Mouse (Mus musculus): ENCODE data around the gene Olfr750. TPM values are rescaled to one million over a fixed set of nuclear protein-coding genes. Genes with fewer than 3 reads are reported as not detected.

The Olfr750 gene
- polyA plus RNA-seq, 1 experiment from 2014 or later = 0.03 TPM

Other genes starting within 250 kb of the Olfr750 start
- gene Tep1, start 203.9 kb downstream of the Olfr750 start, polyA plus RNA-seq (2015; fragmentation: Nextera tagmentation; extraction: Ambion mirVana) = 3.5 and 5.7 TPM in 2 replicates
- gene Klhl33, start 176.9 kb downstream of the Olfr750 start, polyA plus RNA-seq (2015; fragmentation: Nextera tagmentation; extraction: Ambion mirVana) = 0.08 and 0.10 TPM in 2 replicates
- gene Osgep, start 149.5 kb downstream of the Olfr750 start, polyA plus RNA-seq (2015; fragmentation: Nextera tagmentation; extraction: Ambion mirVana) = 177 and 184 TPM in 2 replicates
- 286 and 290 TPM in 2 replicates for gene Apex1, start 149.5 kb downstream of the Olfr750 start, polyA plus RNA-seq (2015; fragmentation: Nextera tagmentation; extraction: Ambion mirVana)
- 46.8 and 47.4 TPM in 2 replicates for gene Pip4p1, start 143.6 kb downstream of the Olfr750 start, polyA plus RNA-seq (2015; fragmentation: Nextera tagmentation; extraction: Ambion mirVana)
- gene Pnp, start 143.4 kb downstream of the Olfr750 start, polyA plus RNA-seq (2015; fragmentation: Nextera tagmentation; extraction: Ambion mirVana) = 51.6 and 56.9 TPM in 2 replicates
- not detected in 2 replicates for gene Gm49342, start 129.9 kb downstream of the Olfr750 start, polyA plus RNA-seq (2015; fragmentation: Nextera tagmentation; extraction: Ambion mirVana)
- 0.37 and 0.42 TPM in 2 replicates for gene Pnp2, start 118.4 kb downstream of the Olfr750 start, polyA plus RNA-seq (2015; fragmentation: Nextera tagmentation; extraction: Ambion mirVana)
- 0.17 TPM in 1 of 2 replicates, not detected in the other for gene Rnase10, start 66.7 kb downstream of the Olfr750 start, polyA plus RNA-seq (2015; fragmentation: Nextera tagmentation; extraction: Ambion mirVana)
- not detected in 2 replicates for gene Rnase9, start 32.6 kb downstream of the Olfr750 start, polyA plus RNA-seq (2015; fragmentation: Nextera tagmentation; extraction: Ambion mirVana)
- not detected in 2 replicates for gene Rnase11, start 24.3 kb downstream of the Olfr750 start, polyA plus RNA-seq (2015; fragmentation: Nextera tagmentation; extraction: Ambion mirVana)
- gene Rnase12, start 16.8 kb downstream of the Olfr750 start, polyA plus RNA-seq (2015; fragmentation: Nextera tagmentation; extraction: Ambion mirVana) = not detected in 2 replicates
- gene Rnase4, start 16.6 kb upstream of the Olfr750 start, polyA plus RNA-seq (2015; fragmentation: Nextera tagmentation; extraction: Ambion mirVana) = 30.2 and 31.4 TPM in 2 replicates
- 6.7 and 7.6 TPM in 2 replicates for gene Ang, start 16.7 kb upstream of the Olfr750 start, polyA plus RNA-seq (2015; fragmentation: Nextera tagmentation; extraction: Ambion mirVana)
- not detected in 2 replicates for gene Eddm3b, start 40.0 kb upstream of the Olfr750 start, polyA plus RNA-seq (2015; fragmentation: Nextera tagmentation; extraction: Ambion mirVana)
- gene Rnase6, start 49.5 kb upstream of the Olfr750 start, polyA plus RNA-seq (2015; fragmentation: Nextera tagmentation; extraction: Ambion mirVana) = 0.97 and 1.2 TPM in 2 replicates
- 0.14 TPM in 1 of 2 replicates, not detected in the other for gene Rnase1, start 72.3 kb upstream of the Olfr750 start, polyA plus RNA-seq (2015; fragmentation: Nextera tagmentation; extraction: Ambion mirVana)
- not detected in 2 replicates for gene Rnase2b, start 87.8 kb upstream of the Olfr750 start, polyA plus RNA-seq (2015; fragmentation: Nextera tagmentation; extraction: Ambion mirVana)
- gene Ang2, start 124.7 kb upstream of the Olfr750 start, polyA plus RNA-seq (2015; fragmentation: Nextera tagmentation; extraction: Ambion mirVana) = not detected in 2 replicates
- not detected in 2 replicates for gene Ear14, start 129.0 kb upstream of the Olfr750 start, polyA plus RNA-seq (2015; fragmentation: Nextera tagmentation; extraction: Ambion mirVana)
- not detected in 2 replicates for gene Rnase2a, start 181.7 kb upstream of the Olfr750 start, polyA plus RNA-seq (2015; fragmentation: Nextera tagmentation; extraction: Ambion mirVana)